Mouse (Mus musculus): Measurements from ENCODE around the gene 4931428L18Rik. TPM values are rescaled to one million over a fixed set of nuclear protein-coding genes. Genes with fewer than 3 reads are reported as not detected.
"Not testable (repeated sequence)": the region's sequence is repeated elsewhere in the genome, so short reads cannot be mapped to it uniquely, and the experiment has no call there.

4931428L18Rik gene
- polyA plus RNA-seq, 1 experiment from 2014 or later = 0.13 TPM

DNA sequence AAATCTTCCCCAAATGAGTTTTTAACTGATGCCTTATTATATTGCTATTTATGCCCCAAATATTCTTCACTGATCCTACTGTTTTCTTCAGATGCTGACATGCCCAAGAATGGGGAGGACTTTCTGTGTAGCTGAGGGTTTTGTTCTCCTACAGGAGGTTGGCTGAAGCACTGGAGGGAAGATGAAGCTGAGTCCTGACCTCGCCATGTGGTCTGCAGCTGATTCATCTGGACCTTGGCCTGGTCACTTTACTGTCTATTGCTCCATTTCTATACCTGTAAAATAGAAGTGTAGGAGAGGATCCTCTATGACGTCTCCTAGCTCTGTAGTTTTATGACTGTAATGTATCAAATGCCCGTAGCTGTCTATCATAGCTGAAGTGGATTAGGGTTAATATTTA, 179.3 kb downstream of the 4931428L18Rik start:
- WGBS = 84% methylated on average over 3 of the region's 3 CpGs
- Histone ChIP-seq H3K9me3 (no peaks in the 10 kb centered on the region), H3K36me3 (no peaks in the 10 kb centered on the region), H3K4me1 (no peaks in the 10 kb centered on the region), H3K9ac (no peak overlapping the region), H3K27me3 (replicated peaks) (no peaks in the 10 kb centered on the region), H3K4me3 (replicated peaks) (no peak overlapping the region), H3K4me2 (no peak overlapping the region), H3K27ac (no peak overlapping the region)
- no peak for ATAC-seq (ENCODE audit: insufficient read depth, low FRiP score, low read depth)

DNA sequence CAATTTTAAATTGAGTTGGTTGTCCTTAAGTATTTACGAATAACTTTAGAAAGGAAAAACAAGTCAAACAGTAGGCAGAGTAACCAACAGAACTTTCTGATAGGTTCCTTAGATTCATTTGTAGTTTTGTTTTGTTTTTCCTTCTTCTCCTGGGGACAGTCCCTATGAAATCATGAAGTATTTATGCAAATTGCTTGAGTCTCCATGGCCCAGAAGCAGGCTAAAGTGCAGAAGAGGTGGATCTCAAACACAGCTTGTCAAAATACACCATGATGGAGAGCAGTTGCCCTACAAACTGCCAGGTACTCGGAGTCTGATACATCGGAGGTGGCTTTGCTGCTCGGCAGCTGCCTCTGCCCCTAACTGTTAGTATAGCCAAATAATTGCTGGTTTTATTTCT, 179.7 kb downstream of the 4931428L18Rik start:
- 82% methylated on average over 4 of the region's 4 CpGs for WGBS

DNA sequence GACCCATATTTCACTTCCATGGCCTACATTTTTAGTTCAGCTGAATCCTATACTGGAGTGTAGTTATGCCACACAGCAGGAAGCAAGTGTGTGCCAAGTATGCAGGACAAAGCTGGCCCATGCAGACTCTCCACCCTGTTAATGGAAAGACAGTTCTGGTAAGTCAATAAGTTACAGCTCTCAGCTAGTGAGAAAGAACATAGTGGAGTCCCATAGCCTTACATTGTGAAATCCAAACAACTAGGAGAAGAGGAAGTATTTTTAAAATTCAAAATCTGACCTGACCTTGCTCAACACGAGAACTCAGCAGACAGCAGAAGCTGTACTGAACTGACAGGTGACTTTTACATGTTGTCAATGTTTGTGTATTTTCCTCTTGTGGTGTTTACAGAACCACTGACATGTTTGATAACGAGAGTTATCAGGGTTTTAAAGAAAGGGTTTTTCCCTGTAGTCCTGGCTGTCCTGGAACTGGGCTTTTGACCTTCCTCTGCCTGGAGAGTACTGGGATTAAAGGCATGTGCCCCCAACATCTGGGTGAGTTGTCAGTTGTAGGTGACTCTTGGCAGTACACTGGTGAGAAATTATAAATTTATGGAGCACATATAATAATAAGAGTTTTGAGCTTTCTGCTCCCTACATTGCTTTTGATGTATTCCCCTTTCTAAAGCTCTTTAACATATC, 188.5 kb downstream of the 4931428L18Rik start:
- no peak overlapping the region; the same call in 1 of the 2 replicates for H3K27ac ChIP-seq
- no peaks in the 10 kb centered on the region for H3K36me3 ChIP-seq
- no peak overlapping the region for H3K4me3 ChIP-seq (replicated peaks)
- H3K27me3 ChIP-seq (replicated peaks) = no peaks in the 10 kb centered on the region
- no peaks in the 10 kb centered on the region for H3K4me1 ChIP-seq
- ATAC-seq (ENCODE audit: insufficient read depth, low FRiP score, low read depth) = peak; percentile 75; the same call in 1 of the 2 replicates
- 22% methylated on average over 2 of the region's 2 CpGs for WGBS
- H3K4me2 ChIP-seq = no peak overlapping the region
- no peaks in the 10 kb centered on the region for H3K9me3 ChIP-seq
- H3K9ac ChIP-seq = no peak overlapping the region

More for the DNA sequence above, 179.7 kb downstream of the 4931428L18Rik start:
- Histone ChIP-seq H3K4me3 (replicated peaks) (no peak overlapping the region), H3K27me3 (replicated peaks) (no peaks in the 10 kb centered on the region), H3K36me3 (no peaks in the 10 kb centered on the region), H3K4me2 (no peak overlapping the region), H3K4me1 (no peaks in the 10 kb centered on the region), H3K9ac (no peak overlapping the region), H3K27ac (no peak overlapping the region), H3K9me3 (no peaks in the 10 kb centered on the region)
- ATAC-seq (ENCODE audit: insufficient read depth, low FRiP score, low read depth) = no peak

DNA sequence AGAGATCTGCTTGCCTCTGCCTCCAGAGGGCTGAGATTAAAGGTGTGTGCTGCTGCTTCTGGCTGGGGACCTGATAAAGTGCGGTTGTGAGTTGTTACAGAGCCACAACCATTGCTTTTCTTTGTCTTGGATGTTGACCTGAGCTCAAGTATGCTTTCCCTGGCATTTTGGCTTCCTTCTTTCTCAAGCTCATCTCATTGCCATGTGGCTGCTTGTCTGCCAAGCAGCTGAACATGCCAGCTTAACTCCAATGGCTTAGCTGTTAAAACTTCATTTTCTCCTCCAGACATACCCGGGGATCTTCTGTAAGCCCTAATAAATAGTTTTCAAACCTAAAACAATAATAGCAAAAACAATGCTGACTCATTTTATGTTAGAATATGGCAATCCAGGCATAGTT, 190.1 kb downstream of the 4931428L18Rik start:
- Histone ChIP-seq H3K4me2 (no peak overlapping the region), H3K27ac (no peak overlapping the region), H3K27me3 (replicated peaks) (no peaks in the 10 kb centered on the region), H3K9ac (no peak overlapping the region), H3K4me3 (replicated peaks) (no peak overlapping the region), H3K4me1 (no peaks in the 10 kb centered on the region), H3K9me3 (no peaks in the 10 kb centered on the region), H3K36me3 (no peaks in the 10 kb centered on the region)
- no peak for ATAC-seq (ENCODE audit: insufficient read depth, low FRiP score, low read depth)
- 82% methylated on average over 2 of the region's 2 CpGs for WGBS

DNA sequence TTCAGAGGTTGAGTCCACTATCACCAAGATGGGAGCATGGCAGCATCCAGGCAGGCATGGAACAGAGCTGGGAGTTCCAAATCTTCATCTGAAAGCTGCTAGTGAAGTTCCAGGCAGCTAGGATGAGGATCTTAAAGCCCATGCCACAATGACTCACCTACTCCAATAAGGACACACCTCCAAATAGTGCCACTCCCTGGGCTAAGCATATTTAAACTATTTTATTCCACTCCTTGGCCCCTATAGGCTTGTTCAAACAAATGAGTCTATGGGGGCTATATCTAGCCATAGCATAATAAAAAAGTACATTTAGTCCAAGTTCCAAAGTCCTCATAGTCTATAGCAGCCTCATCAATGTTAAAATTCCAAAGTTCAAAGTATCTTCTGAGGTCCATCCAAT, 199.3 kb downstream of the 4931428L18Rik start:
- H3K9me3 ChIP-seq = no peaks in the 10 kb centered on the region
- 0 out of 2 replicates have a peak, but pooled peaks have one; percentile 31 for ATAC-seq (ENCODE audit: insufficient read depth, low FRiP score, low read depth)
- H3K4me3 ChIP-seq (replicated peaks) = no peak overlapping the region
- H3K27ac ChIP-seq = no peak overlapping the region
- no peaks in the 10 kb centered on the region for H3K4me1 ChIP-seq
- H3K36me3 ChIP-seq = no peaks in the 10 kb centered on the region
- H3K9ac ChIP-seq = no peak overlapping the region
- no peaks in the 10 kb centered on the region for H3K27me3 ChIP-seq (replicated peaks)
- no peak overlapping the region for H3K4me2 ChIP-seq

DNA sequence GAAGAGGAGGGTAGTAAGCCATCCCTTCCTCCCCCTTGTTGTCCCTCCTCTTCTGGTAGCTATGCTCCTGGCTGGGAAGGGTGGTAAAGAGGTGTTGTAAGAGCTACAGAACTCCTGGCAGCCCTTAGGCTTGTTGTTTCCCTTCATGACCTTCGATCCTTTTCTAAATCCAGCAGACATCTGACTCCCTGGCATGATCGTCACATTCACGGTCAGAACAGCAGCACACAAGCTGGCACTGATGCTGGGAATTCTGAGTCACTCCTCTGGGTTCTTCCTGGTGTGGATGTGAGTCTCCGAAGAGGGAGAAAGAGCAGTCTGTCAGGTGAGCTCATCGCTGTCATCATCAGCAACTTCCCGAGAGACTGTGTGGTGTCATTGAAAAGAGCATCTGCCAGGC, 203.2 kb downstream of the 4931428L18Rik start:
- Histone ChIP-seq H3K9me3 (no peaks in the 10 kb centered on the region), H3K4me2 (no peak overlapping the region), H3K4me3 (replicated peaks) (no peak overlapping the region), H3K27me3 (replicated peaks) (no peaks in the 10 kb centered on the region), H3K27ac (no peak overlapping the region), H3K4me1 (no peaks in the 10 kb centered on the region), H3K9ac (no peak overlapping the region), H3K36me3 (no peaks in the 10 kb centered on the region)
- ATAC-seq (ENCODE audit: insufficient read depth, low FRiP score, low read depth) = no peak
- 76% methylated on average over 6 of the region's 6 CpGs for WGBS

DNA sequence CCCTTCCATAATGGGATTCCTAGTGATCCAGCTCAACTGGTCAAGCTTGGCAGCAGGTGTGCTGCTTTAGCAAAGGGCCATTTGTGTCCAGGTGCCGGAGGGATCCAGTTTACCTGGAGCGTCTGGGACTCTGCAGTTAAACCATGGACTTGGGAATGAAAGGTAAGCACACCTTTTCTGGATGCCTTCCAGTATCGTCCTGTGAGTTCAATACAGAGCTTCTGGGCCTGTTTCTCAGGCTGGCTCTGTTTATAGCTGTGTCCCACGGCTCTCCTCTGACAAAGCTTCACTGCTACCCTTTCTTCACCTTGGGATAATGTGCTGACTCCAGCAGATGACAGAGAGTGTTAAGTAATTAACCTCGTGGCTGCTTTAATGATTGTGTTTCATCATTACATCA, 205.1 kb downstream of the 4931428L18Rik start:
- Histone ChIP-seq H3K9ac (no peak overlapping the region), H3K4me1 (no peaks in the 10 kb centered on the region), H3K9me3 (no peaks in the 10 kb centered on the region), H3K36me3 (no peaks in the 10 kb centered on the region), H3K27me3 (replicated peaks) (no peaks in the 10 kb centered on the region), H3K4me2 (no peak overlapping the region), H3K4me3 (replicated peaks) (no peak overlapping the region), H3K27ac (no peak overlapping the region)
- ATAC-seq (ENCODE audit: insufficient read depth, low FRiP score, low read depth) = no peak
- WGBS = 65% methylated on average over 5 of the region's 5 CpGs

DNA sequence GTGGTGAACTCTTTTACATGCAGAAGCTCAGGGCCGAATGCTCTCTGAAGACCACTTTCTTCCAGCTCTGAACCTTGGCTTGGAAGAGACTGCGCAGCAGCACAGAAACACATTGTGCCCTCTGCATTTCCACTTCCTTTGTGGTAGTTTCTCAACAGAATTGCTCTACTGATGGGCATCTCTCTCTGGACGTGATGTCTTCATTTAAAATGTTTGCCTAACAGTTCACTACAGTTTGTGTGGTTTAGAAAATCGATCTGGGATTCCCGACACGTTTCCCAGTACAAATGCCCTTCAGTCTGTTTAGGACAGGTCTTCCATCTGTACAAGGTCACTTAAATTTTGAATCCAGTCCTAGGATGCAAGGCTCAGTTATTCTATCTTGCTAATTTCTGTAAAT, 206.4 kb downstream of the 4931428L18Rik start:
- Histone ChIP-seq H3K36me3 (no peaks in the 10 kb centered on the region), H3K9me3 (no peaks in the 10 kb centered on the region), H3K27ac (no peak overlapping the region), H3K27me3 (replicated peaks) (no peaks in the 10 kb centered on the region), H3K4me3 (replicated peaks) (no peak overlapping the region), H3K9ac (no peak overlapping the region), H3K4me1 (no peaks in the 10 kb centered on the region), H3K4me2 (no peak overlapping the region)
- ATAC-seq (ENCODE audit: insufficient read depth, low FRiP score, low read depth) = no peak
- WGBS = 73% methylated on average over 6 of the region's 6 CpGs

DNA sequence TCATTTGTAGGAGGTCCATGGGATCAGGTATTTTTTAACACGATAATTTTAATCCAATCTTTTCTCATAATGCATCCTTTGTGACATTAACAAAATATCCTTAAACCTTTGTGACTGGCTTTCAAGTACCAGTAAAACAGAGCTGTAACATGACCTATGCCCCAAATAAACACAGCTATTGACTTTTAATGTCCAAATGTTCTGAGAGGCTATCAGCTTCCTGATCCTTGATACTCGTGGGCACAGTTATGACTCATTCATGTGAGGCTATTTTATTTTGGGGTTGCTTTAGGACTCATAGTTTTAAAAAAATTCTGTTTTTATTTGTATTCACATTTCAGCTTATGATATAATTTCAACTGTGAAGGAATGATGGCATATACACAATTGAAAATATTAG, 207.2 kb downstream of the 4931428L18Rik start:
- Histone ChIP-seq H3K9me3 (no peaks in the 10 kb centered on the region), H3K4me2 (no peak overlapping the region), H3K27ac (no peak overlapping the region), H3K4me3 (replicated peaks) (no peak overlapping the region), H3K36me3 (no peaks in the 10 kb centered on the region), H3K9ac (no peak overlapping the region), H3K4me1 (no peaks in the 10 kb centered on the region), H3K27me3 (replicated peaks) (no peaks in the 10 kb centered on the region)
- no peak for ATAC-seq (ENCODE audit: insufficient read depth, low FRiP score, low read depth)
- 46% methylated on average over 2 of the region's 2 CpGs for WGBS

DNA sequence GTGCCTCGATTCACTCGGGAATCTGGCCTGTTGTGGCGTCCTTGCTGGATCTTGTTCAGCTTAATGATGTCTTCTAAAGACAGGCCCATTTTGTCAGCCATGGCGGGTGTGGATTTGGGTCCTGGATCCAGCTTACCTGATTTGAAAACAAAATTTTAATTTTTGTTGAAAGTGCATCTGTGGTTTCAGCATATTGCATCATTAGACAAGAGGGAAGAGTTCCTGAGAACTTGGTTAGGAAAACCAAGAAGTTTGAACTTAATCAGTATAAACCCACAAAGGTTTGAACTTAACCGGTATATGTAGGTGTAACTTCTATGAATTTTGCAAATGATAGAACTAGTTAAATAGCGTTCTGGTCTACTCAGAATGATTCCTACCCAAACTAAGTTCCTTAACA, 244.6 kb downstream of the 4931428L18Rik start, which contains the start of gene AC153137.1:
Gene AC153137.1 (minus strand): TSS at position 101 of the 400 bp plus-strand sequence.
- H3K9me3 ChIP-seq; H3K27ac ChIP-seq; H3K9ac ChIP-seq; H3K36me3 ChIP-seq; H3K4me3 ChIP-seq (replicated peaks); H3K4me2 ChIP-seq; ATAC-seq (ENCODE audit: insufficient read depth, low FRiP score, low read depth); H3K4me1 ChIP-seq; H3K27me3 ChIP-seq (replicated peaks): not testable (repeated sequence)
- 88% methylated on average over 6 of the region's 6 CpGs for WGBS

DNA sequence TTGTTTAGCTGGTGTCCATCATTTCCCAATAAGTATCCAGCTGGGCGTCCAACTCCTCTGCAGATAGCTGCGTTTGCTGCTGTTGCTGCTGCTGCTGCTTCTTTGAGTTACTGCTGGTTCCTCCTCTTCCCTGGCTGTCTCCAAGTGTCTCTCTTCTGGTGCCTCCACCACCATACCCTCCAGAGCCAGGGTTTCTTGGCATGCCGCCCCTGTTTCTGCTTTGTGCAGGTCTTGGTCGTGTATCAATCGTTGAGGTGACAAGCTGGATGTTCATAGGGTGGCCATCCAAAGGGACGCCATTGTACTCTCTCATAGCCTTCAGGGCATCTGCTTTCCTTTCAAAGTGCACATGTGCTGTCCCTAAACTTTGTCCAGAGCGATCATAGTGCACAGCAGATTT, 245.2 kb downstream of the 4931428L18Rik start:
- not testable (repeated sequence) for H3K4me2 ChIP-seq; H3K27ac ChIP-seq; H3K9me3 ChIP-seq; H3K4me3 ChIP-seq (replicated peaks); H3K36me3 ChIP-seq; H3K9ac ChIP-seq; H3K27me3 ChIP-seq (replicated peaks); H3K4me1 ChIP-seq; ATAC-seq (ENCODE audit: insufficient read depth, low FRiP score, low read depth)
- 84% methylated on average over 7 of the region's 7 CpGs for WGBS

DNA sequence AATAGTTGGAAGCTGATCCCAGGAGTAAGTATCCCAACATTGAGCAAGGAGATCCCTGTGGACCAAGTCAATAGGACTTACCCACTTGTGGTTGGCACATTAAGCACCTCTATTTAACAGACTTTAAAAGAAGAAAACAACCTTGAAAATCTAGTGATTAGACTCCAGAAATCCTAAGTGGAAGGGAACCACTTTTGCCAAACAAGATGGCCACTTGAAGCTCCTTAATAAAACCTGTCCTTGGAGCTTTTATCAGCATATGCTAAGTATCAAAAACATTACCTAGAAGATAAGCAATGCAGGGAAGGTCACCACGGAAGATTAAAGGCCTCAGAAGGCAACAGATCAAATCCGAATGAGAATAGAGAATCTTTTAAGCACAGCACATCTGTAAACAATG, 270.7 kb downstream of the 4931428L18Rik start:
- no peak for ATAC-seq (ENCODE audit: insufficient read depth, low FRiP score, low read depth)
- 52% methylated on average over 2 of the region's 2 CpGs for WGBS
- no peak overlapping the region for H3K4me3 ChIP-seq (replicated peaks)
- H3K9ac ChIP-seq = no peak overlapping the region
- H3K27ac ChIP-seq = no peak overlapping the region
- H3K4me1 ChIP-seq = no peaks in the 10 kb centered on the region; the same call in 1 of the 2 replicates
- H3K4me2 ChIP-seq = no peak overlapping the region
- H3K9me3 ChIP-seq = no peaks in the 10 kb centered on the region
- H3K36me3 ChIP-seq = no peaks in the 10 kb centered on the region
- no peaks in the 10 kb centered on the region for H3K27me3 ChIP-seq (replicated peaks)

DNA sequence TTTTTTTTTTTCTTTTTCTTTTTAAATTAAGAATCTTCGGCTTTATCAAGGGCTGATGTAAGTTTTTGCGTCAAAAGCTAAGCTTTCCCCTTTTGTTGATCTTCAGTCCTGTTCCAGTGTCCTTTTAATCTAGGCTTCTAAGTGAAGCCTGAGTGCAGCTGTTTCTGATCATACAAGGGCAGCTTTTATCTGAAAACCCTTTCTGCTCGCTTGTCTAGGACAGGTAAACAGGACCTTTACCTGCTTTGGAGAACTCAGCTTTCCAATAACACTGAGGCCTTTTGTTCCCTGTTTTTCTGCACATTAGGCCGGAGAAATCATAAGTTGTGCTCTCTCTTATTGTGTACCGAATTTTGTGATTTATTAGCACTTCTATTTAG, 272.0 kb downstream of the 4931428L18Rik start:
- H3K27ac ChIP-seq = peak overlapping the region; percentile 99
- H3K9me3 ChIP-seq = no peaks in the 10 kb centered on the region
- no peak for ATAC-seq (ENCODE audit: insufficient read depth, low FRiP score, low read depth)
- H3K9ac ChIP-seq = 0 out of 2 replicates have a peak overlapping the region, but pooled peaks have one; percentile 48
- WGBS = 24% methylated on average over 5 of the region's 5 CpGs
- no peaks in the 10 kb centered on the region for H3K36me3 ChIP-seq
- H3K4me1 ChIP-seq = no peaks in the 10 kb centered on the region; the same call in 1 of the 2 replicates
- no peaks in the 10 kb centered on the region for H3K27me3 ChIP-seq (replicated peaks)
- H3K4me3 ChIP-seq (replicated peaks) = peak overlapping the region; percentile 92
- peak overlapping the region; percentile 63 for H3K4me2 ChIP-seq

Measured in stomach, embryonic 15.5 days (tissue).